Mouse (Mus musculus) lung, postnatal 14 days (tissue): ENCODE results near the gene Proser2.
"Not testable (repeated sequence)": the region's sequence is repeated elsewhere in the genome, so short reads cannot be mapped to it uniquely, and the experiment has no call there.

Experiments
- DNase-seq: peaks from one replicate; pipeline ENCODE4 v3.0.0; 2021

The Proser2 gene

GRCm38 (mm10) chr2:6128136-6128805 lies 1.7 kb downstream of the Proser2 start:
- peak; percentile 13 for DNase-seq

GRCm38 (mm10) chr2:6123046-6123445 lies 7.0 kb downstream of the Proser2 start:
- DNase-seq: no peak

GRCm38 (mm10) chr2:6121091-6121490 lies 8.9 kb downstream of the Proser2 start:
- DNase-seq: no peak

- peak; percentile 51 for DNase-seq
Observed at GRCm38 (mm10) chr2:6118246-6118645, 11.8 kb downstream of the Proser2 start.

- DNase-seq: no peak
Observed at GRCm38 (mm10) chr2:6113792-6114191, 16.2 kb downstream of the Proser2 start.

- DNase-seq: no peak
Observed at GRCm38 (mm10) chr2:6112619-6113018, 17.4 kb downstream of the Proser2 start.

GRCm38 (mm10) chr2:6105437-6105836 lies 24.6 kb downstream of the Proser2 start:
- no peak for DNase-seq

- no peak for DNase-seq
Observed at GRCm38 (mm10) chr2:6100755-6101154, 29.3 kb downstream of the Proser2 start.

GRCm38 (mm10) chr2:6100027-6100749 lies 29.8 kb downstream of the Proser2 start:
- DNase-seq: peak; percentile 28

GRCm38 (mm10) chr2:6099443-6099842 lies 30.6 kb downstream of the Proser2 start:
- no peak for DNase-seq

GRCm38 (mm10) chr2:6098924-6099323 lies 31.1 kb downstream of the Proser2 start:
- DNase-seq: peak; percentile 76

- no peak for DNase-seq
Observed at GRCm38 (mm10) chr2:6097113-6097716, 32.8 kb downstream of the Proser2 start.

- DNase-seq: not testable (repeated sequence)
Observed at GRCm38 (mm10) chr2:6089941-6090340, 40.1 kb downstream of the Proser2 start.

GRCm38 (mm10) chr2:6087151-6087550 lies 42.9 kb downstream of the Proser2 start:
- no peak for DNase-seq

- DNase-seq: no peak
Observed at GRCm38 (mm10) chr2:6085622-6086530, 44.1 kb downstream of the Proser2 start.

GRCm38 (mm10) chr2:6083696-6084095 lies 46.3 kb downstream of the Proser2 start:
- DNase-seq: peak; percentile 57

- no peak for DNase-seq
Observed at GRCm38 (mm10) chr2:6082615-6083014, 47.4 kb downstream of the Proser2 start.

- peak; percentile 63 for DNase-seq
Observed at GRCm38 (mm10) chr2:6081108-6081507, 48.9 kb downstream of the Proser2 start.

GRCm38 (mm10) chr2:6080037-6080436 lies 50.0 kb downstream of the Proser2 start:
- no peak for DNase-seq

GRCm38 (mm10) chr2:6075530-6075896 lies 54.5 kb downstream of the Proser2 start:
- DNase-seq: no peak

- DNase-seq: peak; percentile 54
Observed at GRCm38 (mm10) chr2:6074891-6075529, 55.0 kb downstream of the Proser2 start.

- DNase-seq: no peak
Observed at GRCm38 (mm10) chr2:6072685-6073260, 57.2 kb downstream of the Proser2 start.
